Mouse (Mus musculus) cortical plate, adult 2 months (tissue): ENCODE results near the gene Zscan10. TPM values are rescaled to one million over a fixed set of nuclear protein-coding genes. Genes with fewer than 3 reads are reported as not detected.
A peak's percentile ranks its signal among the peaks of the same experiment; 100 is the strongest.
"Not testable (repeated sequence)": the region's sequence is repeated elsewhere in the genome, so short reads cannot be mapped to it uniquely, and the experiment has no call there.

Experiments used
- H3K27ac ChIP-seq: fragments of 200-500 bp; 2 replicates; pipeline ENCODE4 v1.5.1; 2012; ENCODE audit warnings: low read length, control low read depth, inconsistent platforms; ENCODE audit not compliant: insufficient read depth
- H3K4me1 ChIP-seq: fragments of 200-500 bp; 2 replicates; pipeline ENCODE4 v1.6.1; 2011; ENCODE audit warnings: low read length; ENCODE audit not compliant: control insufficient read depth, insufficient read depth
- H3K4me3 ChIP-seq: fragments of 200-500 bp; 2 replicates; pipeline ENCODE4 v1.5.1; 2011; ENCODE audit warnings: mild to moderate bottlenecking, low read length, control low read depth; ENCODE audit not compliant: insufficient read depth
- CTCF ChIP-seq: fragments of 200-500 bp; IDR thresholded peaks from 2 replicates; pipeline ENCODE4 v1.5.1; 2011; ENCODE audit warnings: mild to moderate bottlenecking, control low read depth, low read length; ENCODE audit not compliant: insufficient read depth; ENCODE audit errors: extremely low read depth
- POLR2A ChIP-seq: fragments of 200-500 bp; IDR thresholded peaks from 2 replicates; pipeline ENCODE4 v1.6.1; 2011; ENCODE audit warnings: mild to moderate bottlenecking, low read length, control low read depth; ENCODE audit not compliant: insufficient read depth; ENCODE audit errors: extremely low read depth
- polyA plus RNA-seq: library from polyadenylated mRNA; depleted of rRNA; stranded (reverse); fragments of >200 nt; gene quantifications from 2 replicates; pipeline ENCODE4 v1.2.3, GENCODE M21; 2012

Zscan10 gene
- polyA plus RNA-seq, 1 experiment: not detected

DNA sequence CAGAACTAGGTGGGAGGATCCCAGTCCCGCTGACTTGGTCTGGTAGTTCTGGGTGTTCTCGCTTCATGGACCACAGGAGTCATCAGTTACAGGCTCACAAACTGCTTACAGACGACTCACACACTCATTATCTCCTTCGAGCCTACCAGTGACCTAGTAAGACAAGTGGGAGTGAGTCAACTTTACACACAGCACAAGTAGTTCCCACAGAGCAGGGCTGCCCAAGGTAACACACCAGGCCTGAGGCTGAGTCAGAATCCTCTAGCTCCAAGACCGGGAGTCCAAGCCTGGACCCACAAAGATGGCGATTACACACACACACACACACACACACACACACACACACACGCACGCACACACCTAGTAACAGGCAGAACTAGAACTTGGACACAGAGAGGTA lies 15.9 kb upstream of the Zscan10 start:
- TF ChIP-seq POLR2A (no peak), CTCF (no peak)
- peaks cover 4% of the 10 kb centered on the region for H3K4me1 ChIP-seq
- H3K4me3 ChIP-seq: no peak overlapping the region; the same call in 1 of the 2 replicates
- no peak overlapping the region for H3K27ac ChIP-seq

DNA sequence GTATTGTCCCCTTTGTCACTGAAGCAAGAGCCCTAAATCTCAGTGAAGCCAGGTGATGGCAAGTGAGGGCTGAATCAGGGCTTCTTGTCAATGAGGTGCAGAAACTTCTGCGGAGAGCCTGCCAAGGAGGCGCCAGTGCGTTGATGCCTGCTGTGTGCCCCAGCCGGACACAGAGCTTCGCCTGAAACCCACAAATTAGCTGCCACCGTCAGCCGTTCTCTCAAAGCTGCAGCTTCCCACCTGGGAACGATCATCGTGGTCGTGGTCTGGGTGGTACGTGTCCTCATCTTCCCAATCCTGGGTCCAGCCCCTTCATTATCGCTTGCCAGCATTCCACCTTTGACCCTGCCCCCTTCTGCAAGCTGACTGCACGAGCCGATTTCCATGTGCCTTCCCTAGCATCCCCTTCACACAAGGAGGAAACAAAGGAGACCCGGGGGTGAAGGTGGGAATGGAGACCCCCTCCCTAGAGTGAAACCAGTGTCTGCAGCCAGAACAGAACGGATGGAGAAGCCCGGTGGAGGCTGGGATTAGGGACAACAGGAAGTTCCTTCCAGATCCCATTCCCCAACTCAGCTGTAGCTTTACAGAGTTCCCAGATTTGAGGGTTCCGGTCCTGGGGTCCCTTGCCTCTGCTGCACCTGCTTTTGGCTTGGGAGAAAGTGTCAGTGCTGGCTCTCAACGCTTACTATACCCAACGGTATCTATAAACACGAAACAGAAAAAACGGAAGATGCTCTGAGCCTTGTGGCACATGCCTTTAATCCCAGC lies 14.8 kb upstream of the Zscan10 start:
- Histone ChIP-seq H3K4me1 (peaks cover 4% of the 10 kb centered on the region), H3K27ac (no peak overlapping the region), H3K4me3 (peak overlapping the region; percentile 98)
- TF ChIP-seq CTCF (no peak), POLR2A (peak; percentile 80)

DNA sequence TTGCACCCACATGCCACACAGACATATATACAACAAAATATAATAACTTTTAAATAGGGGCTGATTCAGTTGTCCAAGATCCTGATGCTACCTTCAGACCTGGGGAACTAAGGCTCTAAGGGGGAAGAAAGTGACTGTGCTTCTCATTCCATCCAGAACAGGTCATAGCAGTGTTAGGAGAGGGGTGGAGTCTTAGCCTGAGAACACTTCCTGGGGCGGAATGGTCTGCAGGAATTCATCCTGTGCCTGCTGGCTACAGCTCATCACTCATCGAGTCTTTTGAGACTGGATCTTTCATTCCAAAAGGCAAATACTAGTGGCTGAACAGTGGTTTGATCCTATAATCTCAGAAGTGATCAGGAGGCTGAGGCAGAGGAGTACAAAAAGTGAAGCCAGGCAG lies 13.4 kb upstream of the Zscan10 start:
- peaks cover 4% of the 10 kb centered on the region for H3K4me1 ChIP-seq
- no peak overlapping the region for H3K27ac ChIP-seq
- TF ChIP-seq POLR2A: no peak
- no peak for TF ChIP-seq CTCF
- no peak overlapping the region for H3K4me3 ChIP-seq

DNA sequence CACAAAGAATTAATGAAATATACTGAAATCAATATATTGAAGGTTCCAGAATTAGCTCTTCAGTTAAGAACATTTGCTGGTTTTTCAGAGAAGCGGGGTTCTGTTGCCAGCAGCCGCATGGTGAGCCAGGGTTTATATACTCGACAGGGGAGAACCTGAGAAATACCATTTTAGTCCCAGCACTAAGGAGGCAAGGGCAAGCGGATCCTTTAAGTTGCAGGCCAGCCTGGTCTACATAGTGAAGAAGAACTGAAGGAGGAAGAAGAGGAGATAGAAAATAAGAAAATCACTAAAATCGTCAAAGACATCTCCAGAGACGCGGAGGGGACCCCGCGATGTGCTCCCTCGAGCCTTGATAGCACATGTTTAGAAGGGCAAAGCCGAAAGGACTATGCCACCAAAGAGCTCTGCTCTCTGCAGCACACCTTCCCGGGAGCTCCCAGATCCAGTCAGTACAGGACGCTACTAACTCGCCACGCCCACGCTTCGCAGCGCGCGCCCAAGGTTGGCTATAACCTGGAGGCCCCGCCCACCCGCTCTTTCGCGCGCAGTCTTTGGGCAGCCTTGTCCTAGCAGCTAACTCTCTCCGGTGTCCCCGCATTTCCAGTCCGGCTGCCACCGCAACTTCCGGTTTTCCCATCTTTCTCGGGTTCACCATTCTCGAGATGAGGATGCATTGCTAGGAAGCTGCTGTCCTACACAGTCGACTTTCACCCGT lies 8.3 kb upstream of the Zscan10 start:
- H3K4me3 ChIP-seq: peak overlapping the region; percentile 53
- no peaks in the 10 kb centered on the region for H3K4me1 ChIP-seq
- peak overlapping the region; percentile 18 for H3K27ac ChIP-seq
- TF ChIP-seq CTCF (no peak), POLR2A (peak; percentile 71)

DNA sequence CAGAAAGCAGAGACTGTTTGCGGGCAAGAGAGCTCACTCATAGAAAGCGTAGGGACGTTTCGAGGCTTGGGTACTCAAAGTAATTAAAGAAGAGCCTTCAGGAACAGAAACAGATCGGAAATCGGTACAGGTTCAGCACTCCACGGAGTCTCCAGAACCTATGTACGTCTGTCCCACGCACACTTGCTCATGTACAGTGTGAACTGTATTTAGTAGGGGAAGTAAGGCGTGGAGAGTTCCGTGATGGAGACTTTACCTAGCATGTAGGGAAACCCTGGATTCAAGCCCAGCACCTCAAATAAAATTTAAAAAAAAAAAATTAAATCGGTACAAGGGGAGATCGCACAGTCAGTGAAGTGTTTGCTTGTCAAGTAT lies 7.7 kb upstream of the Zscan10 start:
- TF ChIP-seq CTCF (no peak), POLR2A (no peak)
- H3K27ac ChIP-seq: peak overlapping the region; percentile 18
- H3K4me1 ChIP-seq: no peaks in the 10 kb centered on the region
- H3K4me3 ChIP-seq: peak overlapping the region; percentile 53

DNA sequence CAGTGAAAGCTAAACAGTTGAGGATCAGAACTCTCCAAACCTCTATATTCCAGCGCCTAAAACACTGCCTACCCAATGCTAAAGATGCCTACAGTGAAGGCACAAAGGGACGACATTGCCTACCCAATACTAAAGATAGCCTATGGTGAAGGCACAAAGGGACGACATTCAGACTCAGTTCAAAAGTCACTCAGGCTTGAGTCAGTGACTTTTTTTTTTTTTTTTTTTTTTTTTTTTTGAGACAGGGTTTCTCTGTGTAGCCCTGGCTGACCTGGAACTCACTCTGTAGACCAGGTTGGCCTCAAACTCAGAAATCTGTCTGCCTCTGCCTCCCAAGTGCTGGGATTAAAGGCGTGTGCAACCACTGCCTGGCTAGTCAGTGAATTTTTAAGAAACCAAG lies 5.5 kb upstream of the Zscan10 start:
- H3K27ac ChIP-seq, H3K4me3 ChIP-seq, H3K4me1 ChIP-seq: not testable (repeated sequence)

DNA sequence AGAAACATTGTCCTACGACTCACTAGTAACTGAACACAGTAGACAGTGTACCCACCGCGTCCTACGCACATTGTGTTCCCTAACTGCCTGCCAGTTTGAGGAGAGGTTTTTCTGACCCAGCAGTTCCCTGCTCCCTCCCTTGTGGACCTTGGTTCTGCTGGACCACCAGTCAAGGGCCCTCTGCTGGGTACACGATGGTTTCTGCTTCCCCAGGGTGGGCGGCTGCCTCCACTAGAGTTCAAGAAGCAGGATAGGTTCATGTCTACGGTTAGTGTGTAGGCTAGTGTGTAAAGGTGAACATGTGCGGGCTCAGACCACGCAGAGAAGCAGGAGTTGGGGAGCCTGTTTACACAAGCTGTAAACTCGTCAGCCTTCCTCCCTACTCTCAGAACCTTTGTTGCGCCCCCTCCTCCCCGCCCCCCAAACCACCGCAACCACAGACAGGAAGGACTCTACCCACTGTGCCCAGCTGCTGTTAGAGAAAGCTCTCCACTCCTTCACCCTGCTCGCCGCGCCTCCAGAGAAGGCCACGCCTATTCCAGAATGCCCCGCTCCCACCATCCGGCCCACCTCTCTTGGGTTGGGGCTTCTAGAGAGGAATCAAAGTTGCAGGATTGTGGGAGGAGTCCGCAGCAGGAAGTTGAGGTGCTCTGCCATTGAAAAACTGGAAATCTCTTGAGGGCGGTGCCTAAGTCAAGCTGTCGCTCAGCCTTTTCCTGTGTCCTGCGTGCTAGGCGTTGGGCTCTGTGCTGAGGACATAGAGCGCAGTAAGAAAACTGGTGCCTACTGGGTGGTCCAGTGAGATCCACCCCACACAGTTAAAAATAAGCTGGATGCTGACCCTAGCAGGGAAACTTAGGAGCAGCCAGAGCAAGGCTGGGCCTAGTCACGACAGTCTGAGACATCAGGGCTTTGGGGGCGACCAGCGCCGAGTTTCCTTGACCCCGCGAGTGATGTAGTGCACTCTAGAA lies 1.8 kb upstream of the Zscan10 start, which contains the start of gene Zfp13:
Gene Zfp13 (minus strand): TSS at position 906 of the 971 bp plus-strand sequence.
- Histone ChIP-seq H3K4me3 (peak within 1 kb of the TSS; percentile 33), H3K27ac (peak within 1 kb of the TSS; percentile 63), H3K4me1 (no peaks in the 10 kb centered on the region)
- TF ChIP-seq POLR2A: peak; percentile 77; the same call in 1 of the 2 replicates
- TF ChIP-seq CTCF: no peak

DNA sequence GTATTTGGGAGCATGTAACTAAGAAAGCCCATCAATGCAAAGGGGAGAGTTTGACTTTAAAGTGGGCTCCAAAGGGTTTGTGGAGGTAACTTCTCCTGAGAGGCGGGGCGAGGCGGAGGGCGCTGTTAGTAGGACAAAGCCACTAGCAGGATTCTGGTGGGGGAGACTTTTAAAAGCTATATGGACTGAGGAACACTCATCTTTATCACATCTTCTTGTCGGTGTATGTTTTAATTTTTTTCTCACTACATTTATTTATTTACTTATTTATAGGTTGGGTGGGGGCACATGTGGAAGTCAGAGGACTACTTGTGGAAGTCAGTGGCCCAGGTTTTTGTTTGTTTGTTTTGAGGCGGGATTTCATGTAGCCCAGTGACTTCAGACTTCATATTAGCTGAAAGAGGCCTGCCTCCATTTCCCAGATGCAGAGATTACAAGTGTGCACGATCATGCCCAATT lies 1.0 kb upstream of the Zscan10 start:
- H3K4me1 ChIP-seq: no peaks in the 10 kb centered on the region
- H3K27ac ChIP-seq: peak overlapping the region; percentile 4; the same call in 1 of the 2 replicates
- TF ChIP-seq POLR2A: no peak
- no peak for TF ChIP-seq CTCF
- H3K4me3 ChIP-seq: peak overlapping the region; percentile 33
